Mouse (Mus musculus): ENCODE data around the gene Rfpl4.
"Not testable (repeated sequence)": the region's sequence is repeated elsewhere in the genome, so short reads cannot be mapped to it uniquely, and the experiment has no call there.

Rfpl4 gene

DNA sequence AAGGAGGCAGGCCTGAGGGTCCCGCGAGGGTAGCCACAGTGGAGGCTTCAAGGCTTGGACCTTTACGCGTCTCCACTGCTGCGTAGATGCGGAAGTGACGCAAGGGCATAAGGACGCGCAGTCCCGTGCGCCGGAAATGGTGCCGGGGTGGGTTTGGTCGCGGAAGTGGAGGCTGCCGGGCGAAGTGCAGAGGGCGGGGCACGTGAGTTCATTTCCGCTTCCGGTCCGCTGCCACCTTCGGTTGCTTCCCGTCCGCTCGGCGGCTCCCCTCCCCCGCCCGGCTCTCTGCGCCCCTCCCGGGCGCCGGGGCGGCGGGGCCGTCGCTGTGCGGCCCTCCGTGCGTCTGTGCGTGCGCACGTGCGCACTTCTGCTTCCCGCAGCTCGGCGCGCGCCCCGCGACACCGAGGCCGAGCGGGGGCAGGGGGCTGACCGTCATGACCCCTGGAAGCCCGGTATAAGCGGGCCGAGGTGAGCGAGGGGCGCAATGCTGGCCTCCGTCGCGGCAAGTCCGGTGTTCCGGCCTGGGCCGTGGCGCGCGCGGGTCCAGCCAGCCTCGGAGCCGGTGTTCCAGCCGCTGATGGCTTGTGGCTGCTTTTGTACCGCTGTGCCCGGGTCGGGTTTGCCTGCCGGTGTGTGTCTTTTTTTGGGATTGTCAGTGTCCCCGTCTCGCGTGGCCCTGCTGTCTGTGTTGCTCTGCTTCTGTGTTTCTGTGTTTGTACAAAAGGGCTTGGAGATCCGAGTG is 36.6 kb downstream of the Rfpl4 start, which contains the start of gene Epn1:
Gene Epn1, plus strand, starts transcription at position 226 of the 742 bp plus-strand sequence.
- DNase-seq = peak; percentile 98

DNA sequence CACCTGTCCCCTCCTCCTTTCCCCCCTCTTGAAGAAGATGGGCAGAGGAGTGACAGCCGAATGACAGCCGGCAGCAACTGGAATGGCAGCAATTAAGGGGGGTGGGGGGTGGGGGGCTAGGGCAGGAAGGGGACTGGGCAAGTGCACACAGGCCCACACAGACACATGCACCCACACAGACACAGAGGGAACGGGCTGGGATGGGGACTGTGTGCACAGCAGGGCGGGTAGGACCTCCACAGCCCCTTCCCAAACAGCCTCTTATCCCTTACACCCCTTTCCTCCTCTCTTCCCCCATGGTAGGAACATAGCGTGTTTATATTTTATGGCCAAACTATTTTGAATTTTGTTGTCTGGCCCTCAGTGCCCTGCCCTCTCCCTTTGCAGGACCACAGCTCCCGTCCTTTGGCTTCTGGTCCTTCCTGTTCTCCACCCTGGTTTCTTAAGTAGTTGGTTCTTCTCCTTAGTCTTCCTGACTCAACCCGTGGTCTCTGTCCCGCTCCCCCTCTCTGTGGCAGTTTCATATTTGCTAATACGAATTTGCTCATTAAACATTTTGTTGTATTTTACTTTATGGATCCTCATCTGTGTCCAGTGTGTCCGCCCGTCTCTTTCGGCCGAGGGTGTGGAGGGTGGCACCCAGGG is 37.3 kb downstream of the Rfpl4 start:
- DNase-seq = not testable (repeated sequence)

DNA sequence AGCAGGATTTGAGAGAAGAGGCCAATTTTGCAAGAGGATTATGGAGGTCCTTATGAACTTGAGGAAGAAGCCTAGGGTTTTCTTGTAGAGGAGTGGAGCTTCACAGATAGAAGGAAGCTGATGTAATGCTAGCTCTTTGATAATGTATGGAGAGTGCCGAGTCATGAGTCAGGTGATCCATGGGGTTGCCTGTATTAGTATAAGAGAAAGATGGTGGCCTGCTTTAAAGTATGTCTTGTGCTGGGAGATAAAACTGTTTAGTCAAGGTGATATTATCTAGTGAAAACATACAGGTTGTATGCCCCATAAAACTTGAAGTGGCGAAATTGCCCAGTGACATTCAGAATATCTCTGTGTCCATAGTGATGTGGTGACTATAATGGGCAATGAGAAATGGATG is 39.8 kb downstream of the Rfpl4 start:
- no peak for DNase-seq

DNA sequence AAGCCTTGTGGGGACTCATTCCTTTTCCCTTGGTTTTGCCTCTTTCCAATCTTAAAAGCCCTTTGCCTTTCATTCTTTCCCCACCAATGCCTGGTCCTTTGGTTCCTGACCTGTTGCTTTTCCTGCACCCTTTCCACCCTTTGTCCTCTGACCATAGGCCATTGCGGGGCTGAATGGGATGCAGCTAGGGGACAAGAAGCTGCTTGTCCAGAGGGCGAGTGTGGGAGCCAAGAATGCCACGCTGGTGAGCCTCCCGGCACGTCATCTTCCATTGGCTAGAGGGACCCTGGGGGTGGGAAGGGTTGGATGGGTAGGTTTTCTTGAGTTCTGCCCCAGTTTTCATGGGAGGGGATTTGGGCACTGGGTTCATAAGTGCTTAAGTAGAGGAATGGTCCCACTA is 41.8 kb downstream of the Rfpl4 start:
- DNase-seq = no peak

DNA sequence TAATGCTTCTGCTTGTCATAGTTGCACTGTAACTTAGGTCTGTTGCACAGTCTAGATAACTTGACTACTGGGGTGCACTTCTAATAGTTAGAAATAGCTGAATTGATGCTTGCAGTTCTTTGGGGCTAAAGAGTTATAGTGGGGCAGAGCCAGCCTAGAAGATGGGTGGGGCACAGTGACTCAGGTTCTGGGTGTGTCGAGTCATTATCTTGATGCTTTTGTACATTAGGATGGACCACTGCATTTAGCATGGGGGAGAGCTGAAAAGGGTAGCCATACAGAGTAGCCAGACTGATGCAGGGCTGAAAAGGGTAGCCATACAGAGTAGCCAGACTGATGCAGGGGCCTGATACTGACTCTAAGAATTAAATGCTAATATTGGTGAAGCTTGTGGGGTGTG is 43.2 kb downstream of the Rfpl4 start:
- no peak for DNase-seq

DNA sequence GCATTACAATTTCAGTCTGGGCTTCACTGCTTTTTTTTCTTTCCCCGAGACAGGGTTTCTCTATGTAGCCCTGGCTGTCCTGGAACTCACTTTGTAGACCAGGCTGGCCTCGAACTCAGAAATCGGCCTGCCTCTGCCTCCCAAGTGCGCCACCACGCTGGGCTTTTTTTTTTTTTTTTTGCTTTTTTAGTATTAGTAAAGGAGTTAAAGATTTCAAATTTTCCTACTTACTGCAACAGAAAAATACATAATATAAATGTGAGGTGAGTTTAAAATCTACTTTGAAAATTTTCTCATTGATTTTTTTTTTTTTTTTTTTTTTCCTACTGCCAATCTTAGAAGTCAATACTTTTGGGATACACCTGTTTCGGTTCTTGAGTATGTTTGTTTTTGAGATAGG is 51.9 kb downstream of the Rfpl4 start:
- no peak for DNase-seq

DNA sequence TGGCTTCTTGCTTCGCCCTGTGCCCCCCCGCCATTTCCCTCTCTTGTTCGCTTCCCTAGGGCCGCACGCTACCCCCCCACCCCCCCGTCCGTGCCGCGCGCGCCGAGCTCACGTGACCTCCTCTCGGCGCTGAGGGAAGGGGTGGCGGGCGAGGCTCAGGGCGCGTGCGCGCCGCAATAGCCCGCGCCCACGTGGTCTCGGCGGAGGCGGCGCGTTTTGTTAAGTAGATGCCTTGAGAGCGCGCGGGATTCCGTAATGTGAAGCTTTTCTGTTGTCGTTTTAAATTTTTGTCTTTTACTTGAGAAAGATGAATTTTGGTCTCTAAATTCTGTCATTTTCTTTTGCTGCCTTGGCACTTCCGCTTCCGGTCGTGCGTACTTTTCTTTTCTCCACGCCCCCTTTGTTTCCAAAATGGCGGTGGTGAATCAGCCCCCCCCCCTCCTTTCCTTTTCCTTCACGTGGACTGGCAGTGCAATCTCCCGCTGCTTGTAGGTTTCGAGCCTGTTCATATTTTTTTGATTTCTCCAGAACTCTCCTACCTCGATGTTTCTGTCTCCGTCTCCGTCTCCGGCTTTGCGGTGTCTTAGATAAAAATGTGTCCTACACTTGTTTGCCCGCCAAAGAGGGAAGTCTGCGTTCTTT is 54.3 kb downstream of the Rfpl4 start:
- no peak for DNase-seq

DNA sequence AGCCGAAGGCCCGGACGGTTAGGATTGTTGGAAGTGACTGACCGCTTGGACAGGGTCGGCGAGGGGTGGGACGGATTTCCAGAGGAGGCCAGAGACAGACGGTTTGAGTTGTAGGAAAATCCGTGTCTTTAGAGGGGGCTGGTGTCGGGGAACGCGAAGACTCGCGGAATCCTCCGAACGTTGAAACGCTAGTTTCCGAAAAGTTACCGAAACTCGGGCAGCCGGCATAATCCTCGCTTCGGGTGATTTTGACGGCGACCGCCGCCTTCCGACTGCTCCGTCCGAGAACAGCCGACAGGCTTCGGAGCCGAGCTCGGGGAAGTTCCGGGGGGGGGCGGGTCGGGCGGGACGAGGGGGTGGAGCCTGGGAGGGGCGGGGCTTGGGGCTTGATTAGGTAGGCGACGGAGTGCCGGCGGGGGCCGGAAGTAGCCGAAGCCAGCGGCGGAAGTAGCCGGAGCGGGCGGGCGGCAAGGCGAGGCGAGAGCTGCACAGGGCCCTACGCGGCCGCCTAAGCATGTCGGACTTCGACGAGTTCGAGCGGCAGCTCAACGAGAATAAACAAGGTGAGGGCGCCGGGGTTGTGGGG is 54.9 kb downstream of the Rfpl4 start, which contains the start of gene U2af2:
Gene U2af2, plus strand, starts transcription at position 370 of the 586 bp plus-strand sequence.
- peak; percentile 93 for DNase-seq

DNA sequence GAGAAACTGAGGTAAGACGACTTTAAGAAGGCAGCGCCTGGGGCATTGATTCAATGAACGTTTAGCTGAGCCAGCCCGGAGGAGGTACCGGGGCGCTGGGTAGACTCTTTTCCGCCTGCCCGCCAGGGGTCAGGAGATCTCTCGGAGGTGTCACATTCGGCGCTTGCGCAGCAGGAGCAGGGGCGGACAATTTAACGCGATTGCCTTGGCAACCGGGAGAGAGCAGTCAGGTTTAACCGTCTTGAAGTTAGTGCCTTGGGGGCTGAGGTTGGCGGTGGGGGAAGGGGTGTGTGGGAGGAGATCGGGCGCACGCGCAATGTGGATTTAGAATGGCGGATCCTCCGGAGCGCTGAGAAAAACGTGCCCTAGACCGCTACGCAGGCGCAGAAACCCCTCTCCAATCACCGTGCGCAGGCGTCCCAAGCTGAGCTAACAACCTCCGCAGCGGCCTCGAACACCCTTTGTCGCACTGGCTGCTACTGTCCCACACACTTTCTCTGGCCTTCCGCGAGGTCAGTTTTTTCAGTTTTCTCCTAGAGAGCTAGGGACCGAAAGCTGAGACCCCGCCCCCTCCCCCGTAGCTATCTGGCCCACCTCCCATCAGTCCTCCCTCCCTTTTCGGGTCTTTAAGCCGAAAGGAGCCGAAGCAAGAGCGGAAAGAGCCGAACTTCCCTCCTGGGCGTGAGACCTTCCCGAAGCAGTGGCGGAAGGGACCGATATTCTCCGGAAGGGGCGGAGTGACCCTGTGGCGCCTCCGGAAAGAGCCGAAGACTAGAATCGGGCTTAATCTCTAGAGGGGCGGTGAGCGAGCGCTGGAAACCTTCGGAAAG is 55.6 kb downstream of the Rfpl4 start:
- DNase-seq = peak; percentile 98

DNA sequence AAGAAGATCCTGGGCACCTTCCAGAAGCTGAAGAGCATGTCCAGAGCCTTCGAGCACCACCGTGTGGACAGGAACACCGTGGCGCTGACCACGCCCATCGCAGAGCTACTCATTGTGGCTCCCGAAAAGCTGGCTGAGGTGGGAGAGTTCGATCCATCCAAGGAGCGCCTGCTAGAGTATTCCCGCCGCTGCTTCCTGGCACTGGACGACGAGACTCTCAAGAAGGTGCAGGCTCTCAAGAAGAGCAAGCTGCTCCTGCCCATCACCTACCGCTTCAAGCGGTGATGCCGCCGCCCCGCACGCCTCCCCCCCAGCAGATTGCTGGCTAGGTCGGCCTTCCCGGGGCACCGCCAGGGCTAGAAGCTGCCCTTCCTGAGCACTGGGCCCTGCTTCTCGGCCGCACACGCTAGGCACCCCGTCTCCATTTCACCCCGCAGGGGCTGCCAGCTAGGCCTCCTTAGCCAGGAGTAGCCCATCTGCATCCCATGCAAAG is 56.5 kb downstream of the Rfpl4 start:
- peak; percentile 71 for DNase-seq
